Mouse (Mus musculus) midbrain, embryonic 16.5 days (tissue): ENCODE results near the gene Mlec. TPM values are rescaled to one million over a fixed set of nuclear protein-coding genes. Genes with fewer than 3 reads are reported as not detected.
"Not testable (repeated sequence)": the region's sequence is repeated elsewhere in the genome, so short reads cannot be mapped to it uniquely, and the experiment has no call there.

ENCODE experiments used
- ATAC-seq: fragments of 200-750 bp; cut with Nextera tagmentation; 2 replicates; pipeline ENCODE4 v1.8.0; 2017; ENCODE audit warnings: moderate TSS enrichment
- H3K27ac ChIP-seq: fragments of 300-500 bp; sonication (generic); 2 replicates; pipeline ENCODE4 v1.5.1; 2014; ENCODE audit warnings: mild to moderate bottlenecking, low read length, mixed read lengths
- H3K27me3 ChIP-seq: fragments of 300-500 bp; sonication (generic); 2 replicates; pipeline ENCODE4 v1.6.1; 2014; ENCODE audit warnings: low read depth, low read length, mixed read lengths; ENCODE audit not compliant: control insufficient read depth, insufficient read depth
- H3K36me3 ChIP-seq: fragments of 300-500 bp; sonication (generic); 2 replicates; pipeline ENCODE4 v1.6.1; 2014; ENCODE audit warnings: mild to moderate bottlenecking, low read length, moderate library complexity, mixed read lengths; ENCODE audit not compliant: control insufficient read depth, insufficient read depth
- H3K4me1 ChIP-seq: fragments of 300-500 bp; sonication (generic); 2 replicates; pipeline ENCODE4 v1.6.1; 2014; ENCODE audit warnings: mild to moderate bottlenecking, low read length, mixed read lengths; ENCODE audit not compliant: control insufficient read depth, insufficient read depth
- H3K4me2 ChIP-seq: fragments of 300-500 bp; sonication (generic); 2 replicates; pipeline ENCODE4 v1.6.1; 2014; ENCODE audit warnings: mild to moderate bottlenecking, low read length, mixed read lengths
- H3K4me3 ChIP-seq: fragments of 300-500 bp; sonication (generic); 2 replicates; pipeline ENCODE4 v1.5.1; 2014; ENCODE audit warnings: low read depth, mild to moderate bottlenecking, low read length, moderate library complexity, mixed read lengths
- H3K9ac ChIP-seq: fragments of 300-500 bp; sonication (generic); 2 replicates; pipeline ENCODE4 v1.6.1; 2014; ENCODE audit warnings: low read depth, low read length, mixed read lengths
- H3K9me3 ChIP-seq: fragments of 300-500 bp; sonication (generic); replicated peaks from 2 replicates; pipeline ENCODE4 v1.6.1; 2014; ENCODE audit warnings: mild to moderate bottlenecking, low read length, mixed read lengths; ENCODE audit not compliant: control insufficient read depth, poor library complexity, severe bottlenecking
- WGBS: fragments of 180-500 bp; shearing (Covaris S2); extraction: QIAGEN DNeasy Blood & Tissue Kit; methylation state at CpG from one replicate; pipeline ENCODE4 v1.1.7; 2014; 5-methylcytosine and 5-hydroxymethylcytosine counted together
- polyA plus RNA-seq: library from polyadenylated mRNA; unstranded; fragments of >200 nt; fragmentation: Nextera tagmentation; extraction: Ambion mirVana; gene quantifications from 2 replicates; pipeline ENCODE4 v1.2.1, GENCODE M21; 2015

Gene Mlec
- polyA plus RNA-seq, 1 experiment from 2014 or later: 25.4 TPM

DNA sequence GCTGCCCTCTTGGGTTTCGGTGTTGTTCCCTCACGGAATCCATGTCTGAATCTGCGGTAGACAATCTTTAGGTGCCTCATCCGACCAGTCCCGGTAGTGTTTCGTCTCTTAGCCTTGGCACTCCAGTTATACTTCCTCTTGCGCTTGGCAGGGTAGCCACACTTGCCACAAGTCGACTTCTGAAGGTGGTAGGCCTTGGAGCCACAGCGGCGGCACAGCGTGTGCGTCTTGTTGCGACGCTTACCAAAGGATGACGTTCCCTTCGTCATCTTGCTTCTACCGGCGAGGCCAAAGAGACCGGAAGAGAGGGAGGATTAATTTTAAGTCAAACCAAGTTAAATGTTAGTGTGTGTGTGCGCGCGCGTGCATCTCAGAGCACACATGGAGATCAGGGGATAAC, 54.7 kb downstream of the Mlec start:
- H3K4me2 ChIP-seq: not testable (repeated sequence)
- 99% methylated on average over 23 of the region's 23 CpGs for WGBS

DNA sequence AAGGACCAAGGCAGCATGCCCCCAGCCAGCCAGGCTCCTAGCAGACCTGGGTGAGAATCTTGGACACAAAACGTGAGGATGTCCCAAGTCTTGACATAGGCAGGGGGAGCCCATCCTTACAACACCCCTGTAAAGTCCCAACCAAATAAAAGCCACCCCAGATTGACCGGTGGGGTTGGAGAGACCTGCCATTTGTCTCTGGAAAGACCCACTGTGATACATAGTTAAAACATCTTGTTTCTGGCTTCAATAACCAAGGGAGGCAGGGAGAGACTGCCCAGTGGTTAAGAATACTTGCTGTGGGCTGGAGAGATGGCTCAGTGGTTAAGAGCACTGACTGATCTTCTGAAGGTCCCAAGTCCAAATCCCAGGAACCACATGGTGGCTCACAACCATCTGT, 55.7 kb downstream of the Mlec start:
- 80% methylated on average over 2 of the region's 2 CpGs for WGBS

More for the DNA sequence above, 54.7 kb downstream of the Mlec start:
- not testable (repeated sequence) for ATAC-seq, H3K27me3 ChIP-seq, H3K9ac ChIP-seq, H3K9me3 ChIP-seq, H3K4me1 ChIP-seq, H3K4me3 ChIP-seq, H3K27ac ChIP-seq
- H3K36me3 ChIP-seq: peaks cover 11% of the 10 kb centered on the region

GRCm38 (mm10) chr5:115100473-115100872, 57.5 kb downstream of the Mlec start:
- H3K27ac ChIP-seq: no peak overlapping the region
- ATAC-seq: no peak
- H3K4me3 ChIP-seq: no peak overlapping the region
- no peaks in the 10 kb centered on the region for H3K27me3 ChIP-seq
- H3K9ac ChIP-seq: no peak overlapping the region
- 86% methylated on average over 6 of the region's 6 CpGs for WGBS
- peaks cover 17% of the 10 kb centered on the region for H3K36me3 ChIP-seq
- no peak overlapping the region for H3K4me2 ChIP-seq
- no peaks in the 10 kb centered on the region for H3K4me1 ChIP-seq
- no peaks in the 10 kb centered on the region for H3K9me3 ChIP-seq

More for the DNA sequence above, 55.7 kb downstream of the Mlec start:
- no peak overlapping the region for H3K4me3 ChIP-seq
- no peak overlapping the region for H3K27ac ChIP-seq
- H3K9me3 ChIP-seq: no peaks in the 10 kb centered on the region
- peaks cover 11% of the 10 kb centered on the region for H3K36me3 ChIP-seq
- H3K9ac ChIP-seq: no peak overlapping the region
- H3K27me3 ChIP-seq: no peaks in the 10 kb centered on the region
- no peak overlapping the region for H3K4me2 ChIP-seq
- no peak for ATAC-seq
- H3K4me1 ChIP-seq: no peaks in the 10 kb centered on the region

- Histone ChIP-seq H3K9ac (no peak overlapping the region), H3K36me3 (peaks cover 21% of the 10 kb centered on the region), H3K4me3 (no peak overlapping the region), H3K4me2 (no peak overlapping the region), H3K9me3 (no peaks in the 10 kb centered on the region), H3K27ac (no peak overlapping the region), H3K27me3 (no peaks in the 10 kb centered on the region), H3K4me1 (no peaks in the 10 kb centered on the region)
- no peak for ATAC-seq
- 90% methylated on average over 9 of the region's 9 CpGs for WGBS
These were observed 58.0 kb downstream of the Mlec start for GRCm38 (mm10) chr5:115099991-115100390.

DNA sequence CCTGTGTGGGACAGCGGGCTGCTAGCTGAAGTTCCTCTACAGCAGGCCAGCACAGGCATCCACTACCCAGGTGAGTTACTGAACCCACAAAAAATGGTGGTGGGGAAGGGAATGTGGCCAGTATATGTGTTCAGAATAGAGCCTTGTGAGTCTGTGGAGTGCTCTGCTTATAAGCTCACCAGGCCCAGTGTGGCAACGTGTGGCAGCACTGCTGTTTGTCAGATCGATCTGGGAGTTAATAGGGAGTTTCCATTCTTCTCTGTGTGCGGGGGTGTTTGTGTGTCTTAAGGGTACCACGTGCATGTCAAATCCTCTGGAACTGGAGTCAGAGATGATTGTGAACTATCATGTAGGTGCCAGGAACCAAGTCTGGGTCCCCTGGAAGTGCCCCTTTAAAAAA, 58.4 kb downstream of the Mlec start:
- no peak overlapping the region for H3K4me3 ChIP-seq
- no peaks in the 10 kb centered on the region for H3K27me3 ChIP-seq
- H3K36me3 ChIP-seq: peaks cover 22% of the 10 kb centered on the region
- no peaks in the 10 kb centered on the region for H3K9me3 ChIP-seq
- no peak for ATAC-seq
- H3K4me2 ChIP-seq: no peak overlapping the region
- H3K9ac ChIP-seq: no peak overlapping the region
- H3K4me1 ChIP-seq: no peaks in the 10 kb centered on the region
- 81% methylated on average over 5 of the region's 5 CpGs for WGBS
- no peak overlapping the region for H3K27ac ChIP-seq

DNA sequence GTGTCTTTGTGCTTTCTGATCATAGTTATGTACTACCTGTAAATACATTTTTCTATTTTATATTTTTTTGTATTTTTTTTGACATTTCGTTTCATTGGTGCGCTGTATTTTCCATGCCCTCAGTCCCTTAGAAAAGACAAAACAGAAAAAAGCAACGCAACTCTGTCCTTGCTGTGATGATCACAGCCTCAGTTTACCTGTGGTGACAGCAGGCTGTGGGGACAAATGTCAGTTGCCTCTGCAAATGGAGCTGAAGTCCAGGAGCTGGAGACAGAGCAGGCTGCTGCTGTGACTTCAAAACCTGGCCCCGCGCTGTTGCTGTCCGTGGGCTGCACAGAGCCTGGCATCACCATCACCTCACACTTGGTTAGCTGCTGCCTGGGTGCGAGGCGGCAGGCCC, 59.8 kb downstream of the Mlec start, which contains the start of gene Gm10401:
Gm10401 (minus strand) TSS at position 101 of the 400 bp plus-strand sequence.
- H3K36me3 ChIP-seq: peaks cover 22% of the 10 kb centered on the region

More for the DNA sequence above, 59.8 kb downstream of the Mlec start, which contains the start of gene Gm10401:
- H3K27me3 ChIP-seq: no peaks in the 10 kb centered on the region
- no peak within 1 kb of the TSS for H3K27ac ChIP-seq
- H3K4me2 ChIP-seq: no peak within 1 kb of the TSS
- no peaks in the 10 kb centered on the region for H3K4me1 ChIP-seq
- ATAC-seq: no peak
- 97% methylated on average over 8 of the region's 8 CpGs for WGBS
- no peak within 1 kb of the TSS for H3K9ac ChIP-seq
- no peaks in the 10 kb centered on the region for H3K9me3 ChIP-seq
- H3K4me3 ChIP-seq: no peak within 1 kb of the TSS

Other genes with a start within 250 kb of the Mlec start
- 0.40 TPM in 1 of 2 replicates, not detected in the other for gene Oasl1, start 234.9 kb downstream of the Mlec start, polyA plus RNA-seq
- gene 2210016L21Rik, start 216.0 kb downstream of the Mlec start, polyA plus RNA-seq: 117 and 132 TPM in 2 replicates
- gene Hnf1a, start 187.1 kb downstream of the Mlec start, polyA plus RNA-seq: 0.05 TPM in 1 of 2 replicates, not detected in the other
- 18.2 and 18.4 TPM in 2 replicates for gene Sppl3, start 147.0 kb downstream of the Mlec start, polyA plus RNA-seq
- 34.8 and 43.1 TPM in 2 replicates for gene Gm10401, start 59.9 kb downstream of the Mlec start, polyA plus RNA-seq
- gene Acads, start 38.8 kb downstream of the Mlec start, polyA plus RNA-seq: 14.2 and 15.8 TPM in 2 replicates
- 27.7 and 30.5 TPM in 2 replicates for gene Unc119b, start 23.2 kb downstream of the Mlec start, polyA plus RNA-seq
- gene Cabp1, start 36.2 kb upstream of the Mlec start, polyA plus RNA-seq: 5.2 and 5.3 TPM in 2 replicates
- gene Pop5, start 77.7 kb upstream of the Mlec start, polyA plus RNA-seq: 86.1 and 92.8 TPM in 2 replicates
- 172 and 176 TPM in 2 replicates for gene Rnf10, start 114.7 kb upstream of the Mlec start, polyA plus RNA-seq
- 52.8 and 56.1 TPM in 2 replicates for gene Coq5, start 121.5 kb upstream of the Mlec start, polyA plus RNA-seq
- gene Dynll1, start 142.8 kb upstream of the Mlec start, polyA plus RNA-seq: 1,084 and 1,126 TPM in 2 replicates
- gene Srsf9, start 169.0 kb upstream of the Mlec start, polyA plus RNA-seq: 118 and 132 TPM in 2 replicates
- gene Gatc, start 183.0 kb upstream of the Mlec start, polyA plus RNA-seq: 37.8 and 43.5 TPM in 2 replicates
- gene Triap1, start 183.0 kb upstream of the Mlec start, polyA plus RNA-seq: 47.9 and 52.6 TPM in 2 replicates
- 1,007 and 1,008 TPM in 2 replicates for gene Cox6a1, start 190.8 kb upstream of the Mlec start, polyA plus RNA-seq